Comparison of ENCODE assay signal across 7 mouse cellular contexts in the genomic region with DNA sequence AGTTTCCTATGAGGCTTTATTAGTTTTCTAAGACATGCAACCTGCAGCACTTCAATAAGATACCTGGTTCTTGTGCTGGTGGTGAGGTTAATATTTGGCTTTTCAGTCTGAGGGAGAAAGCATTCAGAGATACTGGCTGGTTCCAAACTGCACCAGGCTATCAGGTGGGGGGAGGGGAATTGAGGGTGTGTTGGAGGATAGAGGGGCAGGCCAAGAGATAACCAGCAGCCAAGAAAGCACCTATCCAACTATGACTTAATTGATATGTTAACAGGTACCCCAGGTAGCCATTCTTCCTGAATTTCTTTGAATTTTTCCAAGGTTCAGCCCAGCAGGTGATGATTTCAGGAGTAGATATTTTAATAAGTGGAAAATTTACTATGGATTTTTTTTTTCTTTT. TPM values are rescaled to one million over a fixed set of nuclear protein-coding genes. Genes with fewer than 3 reads are reported as not detected.
"Had no signal": no experiment of that assay in that cellular context is flagged by ENCODE, and none has a peak within 500 bp of the region (broad histone marks: within the 10 kb centered on the region; RNA-seq: fewer than 3 reads in every experiment).

No protein-coding gene starts in this region.

RNA-seq across cellular contexts. Expression of gene Zfp981, which starts 10.0 kb away (rescaled TPM):
- total RNA-seq: neutrophil, adult 5-6 weeks had no signal
- polyA plus RNA-seq: small intestine, adult 2 months; spleen, adult 2 months; stomach, embryonic 15.5 days; stomach, embryonic 16.5 days; stomach, postnatal 0 days; thymus, adult 2 months had no signal
